ENCODE assay signal across 18 mouse cellular contexts in genomic region chr9:83730836-83731235, GRCm38 (mm10).
"Had no signal": no experiment of that assay in that cellular context is flagged by ENCODE, and none has a peak within 500 bp of the region (broad histone marks: within the 10 kb centered on the region; RNA-seq: fewer than 3 reads in every experiment).

No protein-coding gene starts in this region.

- DNase-seq: kidney, adult 2 months; kidney, postnatal 25 days; left cerebral cortex, postnatal 4 days; liver, postnatal 0 days; lung, embryonic 14.5 days; thymus, adult 18-20 months; thymus, postnatal 36 days had no signal

- H3K4me3 ChIP-seq: limb, embryonic 12.5 days; limb, embryonic 15.5 days; midbrain, embryonic 10.5 days; midbrain, embryonic 13.5 days; neural tube, embryonic 12.5 days; neural tube, embryonic 15.5 days had no signal

- H3K4me2 ChIP-seq: limb, embryonic 12.5 days; limb, embryonic 15.5 days; liver, embryonic 11.5 days; lung, embryonic 14.5 days; midbrain, embryonic 13.5 days; neural tube, embryonic 12.5 days; neural tube, embryonic 15.5 days had no signal

- H3K9me3 ChIP-seq: limb, embryonic 12.5 days; limb, embryonic 15.5 days; midbrain, embryonic 10.5 days; midbrain, embryonic 13.5 days; neural tube, embryonic 12.5 days; neural tube, embryonic 15.5 days had no signal

- H3K27ac ChIP-seq: kidney, postnatal 0 days; limb, embryonic 12.5 days; limb, embryonic 15.5 days; liver, embryonic 14.5 days; macrophage; midbrain, embryonic 10.5 days; midbrain, embryonic 13.5 days; neural tube, embryonic 12.5 days; neural tube, embryonic 15.5 days had no signal

- H3K9ac ChIP-seq: limb, embryonic 12.5 days; limb, embryonic 15.5 days; liver, embryonic 14.5 days; liver, postnatal 0 days; lung, embryonic 14.5 days; midbrain, embryonic 13.5 days; neural tube, embryonic 12.5 days; neural tube, embryonic 15.5 days had no signal

- H3K27me3 ChIP-seq: limb, embryonic 12.5 days; midbrain, embryonic 13.5 days; neural tube, embryonic 12.5 days; neural tube, embryonic 15.5 days had no signal

- ATAC-seq: liver, postnatal 0 days; lung, postnatal 0 days; midbrain, embryonic 13.5 days had no signal

- H3K36me3 ChIP-seq: limb, embryonic 12.5 days; limb, embryonic 15.5 days; midbrain, embryonic 10.5 days; midbrain, embryonic 13.5 days; neural tube, embryonic 12.5 days; neural tube, embryonic 15.5 days had no signal

- H3K4me1 ChIP-seq: neural tube, embryonic 12.5 days had no signal
